Mouse (Mus musculus) layer of hippocampus, adult 11-12 months (tissue): ENCODE data around the gene Vrk1.
A peak's percentile ranks its signal among the peaks of the same experiment; 100 is the strongest.

ENCODE experiments used
- DNase-seq: peaks from one replicate; pipeline ENCODE4 v3.0.0; 2022; ENCODE audit warnings: low spot score

The Vrk1 gene

GRCm38 (mm10) chr12:106055799-106056198 lies 45.8 kb downstream of the Vrk1 start:
- peak; percentile 93 for DNase-seq

GRCm38 (mm10) chr12:106059873-106060573 lies 50.0 kb downstream of the Vrk1 start:
- no peak for DNase-seq

GRCm38 (mm10) chr12:106070434-106071155 lies 60.6 kb downstream of the Vrk1 start:
- DNase-seq, result no peak

GRCm38 (mm10) chr12:106071575-106072166 lies 61.6 kb downstream of the Vrk1 start:
- DNase-seq, result no peak

- no peak for DNase-seq
Measured at GRCm38 (mm10) chr12:106074371-106075155, 64.5 kb downstream of the Vrk1 start.

GRCm38 (mm10) chr12:106076131-106076530 lies 66.1 kb downstream of the Vrk1 start:
- DNase-seq, result no peak

- no peak for DNase-seq
Measured at GRCm38 (mm10) chr12:106080511-106080910, 70.5 kb downstream of the Vrk1 start.

- DNase-seq, result peak; percentile 21
Measured at GRCm38 (mm10) chr12:106080945-106081747, 71.1 kb downstream of the Vrk1 start.

- DNase-seq, result no peak
Measured at GRCm38 (mm10) chr12:106081748-106082140, 71.7 kb downstream of the Vrk1 start.

- DNase-seq, result peak; percentile 41
Measured at GRCm38 (mm10) chr12:106082191-106082957, 72.3 kb downstream of the Vrk1 start.

GRCm38 (mm10) chr12:106082958-106083381 lies 72.9 kb downstream of the Vrk1 start:
- no peak for DNase-seq

- no peak for DNase-seq
Measured at GRCm38 (mm10) chr12:106084126-106084525, 74.1 kb downstream of the Vrk1 start.

- DNase-seq, result no peak
Measured at GRCm38 (mm10) chr12:106094827-106095226, 84.8 kb downstream of the Vrk1 start.

GRCm38 (mm10) chr12:106102003-106102402 lies 92.0 kb downstream of the Vrk1 start:
- DNase-seq, result no peak

GRCm38 (mm10) chr12:106102726-106103643 lies 93.0 kb downstream of the Vrk1 start:
- DNase-seq, result no peak

- DNase-seq, result no peak
Measured at GRCm38 (mm10) chr12:106107272-106107671, 97.2 kb downstream of the Vrk1 start.

GRCm38 (mm10) chr12:106115070-106115891 lies 105.3 kb downstream of the Vrk1 start:
- DNase-seq, result no peak

- peak; percentile 52 for DNase-seq
Measured at GRCm38 (mm10) chr12:106115892-106116206, 105.8 kb downstream of the Vrk1 start.

- no peak for DNase-seq
Measured at GRCm38 (mm10) chr12:106123276-106123675, 113.2 kb downstream of the Vrk1 start.
